Mouse (Mus musculus) gastrocnemius, postnatal 4 days (tissue): Measurements from ENCODE around the gene Me1. TPM values are rescaled to one million over a fixed set of nuclear protein-coding genes. Genes with fewer than 3 reads are reported as not detected.
A peak's percentile ranks its signal among the peaks of the same experiment; 100 is the strongest.

Experiments used
- DNase-seq, 2 experiments: peaks; one replicate each; pipeline ENCODE4 v3.0.0; 2021 to 2022; ENCODE audit warnings: low spot score in 2 of 2, mixed read lengths in 2 of 2
- long read RNA-seq, 2 experiments: library from polyadenylated mRNA; stranded (forward); transcript quantifications; one replicate each; pipeline ENCODE4 v2.0.0; 2021
- total RNA-seq, 2 experiments: library from RNA; stranded (reverse); gene quantifications; 2 replicates each; pipeline ENCODE4 v1.2.3; 2021

The Me1 gene
- 10 to 100 TPM; 20.5 to 24.0 TPM for total RNA-seq
- long read RNA-seq, experiment 1, transcript Me1-201 (14 exons, 3,288 nt) = major isoform, 40 of 40 reads
- long read RNA-seq, experiment 1, partial matches to known transcripts = 0 of 40 reads
- long read RNA-seq, experiment 1, other reads (novel, unspliced or antisense) = 0 of 40 reads
- long read RNA-seq, experiment 2, transcript Me1-201 (14 exons, 3,288 nt) = major isoform, 44 of 49 reads
- long read RNA-seq, experiment 2, partial matches to known transcripts = 2 of 49 reads
- long read RNA-seq, experiment 2, other reads (novel, unspliced or antisense) = 3 of 49 reads

DNA sequence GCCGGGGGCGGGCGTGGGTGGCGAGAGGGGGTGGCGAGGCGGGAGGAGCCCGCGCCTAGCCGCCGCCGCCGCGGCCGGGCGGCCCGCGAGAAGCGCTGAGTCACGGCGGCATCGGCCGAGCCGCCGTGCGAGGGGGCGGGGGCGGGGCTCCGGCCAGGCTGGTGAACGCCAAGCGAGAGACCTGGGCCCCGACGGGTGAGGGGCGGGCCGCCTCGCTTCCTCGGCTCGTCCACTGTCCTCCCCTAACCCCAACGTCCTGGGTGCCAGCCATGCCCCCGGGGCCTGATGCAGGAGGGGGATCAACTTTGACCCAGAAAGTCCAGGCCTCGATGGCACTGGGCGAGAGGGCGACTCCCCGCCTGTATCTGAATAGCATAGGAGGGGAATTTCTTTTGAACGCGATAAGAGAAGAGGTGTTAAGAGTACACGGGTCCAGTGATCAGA, at the start of gene Me1:
Gene Me1 (minus strand): TSS at position 136 of the 444 bp plus-strand sequence.
- peak; percentile 24 to 35 for DNase-seq

DNA sequence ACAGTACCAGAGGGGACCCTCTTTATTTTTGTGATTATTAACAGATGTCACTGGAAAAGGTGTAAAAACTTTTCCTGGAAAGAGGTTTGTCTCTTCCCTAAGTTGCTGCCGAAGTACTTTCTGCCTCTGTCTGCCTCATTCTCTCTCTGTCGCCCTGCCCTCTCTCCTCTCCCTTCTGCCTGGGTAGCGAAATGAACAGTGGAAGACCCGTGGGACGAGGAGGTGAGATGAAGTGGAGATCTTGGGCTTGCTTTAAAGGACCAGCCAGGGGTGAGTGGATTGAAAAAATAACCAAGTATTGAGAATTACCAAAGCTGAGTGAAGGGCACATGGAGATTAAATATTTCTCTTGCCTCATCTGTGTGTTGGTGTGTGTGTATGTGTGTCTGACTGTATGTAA, 48.3 kb upstream of the Me1 start:
- no peak for DNase-seq

DNA sequence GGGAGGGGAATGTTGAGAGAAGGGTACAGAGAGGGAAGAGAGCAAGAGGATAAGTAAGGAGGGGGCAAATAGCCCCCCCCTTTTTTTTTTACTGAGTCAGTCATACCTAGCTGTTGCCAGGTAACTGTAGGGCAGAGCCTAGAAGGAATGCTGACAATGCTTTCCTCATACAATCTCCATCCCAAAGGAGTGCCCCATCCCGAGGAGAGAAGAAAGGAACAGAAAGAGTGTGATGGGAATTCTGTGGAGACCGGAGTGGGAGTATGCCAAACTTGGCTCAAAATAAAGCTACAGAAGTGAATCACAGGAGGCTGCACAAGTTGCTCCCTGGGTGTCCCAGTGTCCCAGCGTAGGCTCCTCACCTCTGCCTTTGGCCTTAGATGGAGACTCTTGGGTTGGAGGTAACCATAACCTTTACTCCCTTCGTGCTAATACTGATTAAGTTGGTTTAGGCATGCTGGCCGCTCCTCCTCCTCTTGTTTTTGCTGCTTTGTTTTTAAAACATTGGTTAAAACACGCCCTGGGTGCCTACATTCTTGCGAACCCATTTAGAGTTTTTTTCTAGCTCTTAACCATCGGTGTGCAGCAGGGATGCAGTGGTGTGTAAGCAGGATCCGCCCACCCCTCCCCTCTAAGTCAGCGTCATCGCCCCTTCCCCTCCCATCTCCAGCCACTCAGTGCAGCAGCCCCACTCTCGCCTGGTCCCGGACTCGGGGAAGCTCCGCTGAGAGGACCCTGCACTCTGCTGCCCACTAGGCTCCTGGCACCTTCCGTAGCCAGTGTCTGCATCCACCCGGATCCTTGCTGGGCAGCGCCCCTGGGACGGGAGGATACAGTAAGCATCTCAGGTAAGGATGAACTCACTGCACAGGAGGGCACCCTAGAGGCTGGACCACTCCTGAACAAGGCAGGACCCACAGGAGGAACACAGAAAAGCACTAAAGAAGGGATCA, 47.5 kb upstream of the Me1 start, which contains the start of gene Prss35:
Gene Prss35 (plus strand): TSS at position 691 of the 953 bp plus-strand sequence.
- peak; percentile 20 to 34 for DNase-seq

DNA sequence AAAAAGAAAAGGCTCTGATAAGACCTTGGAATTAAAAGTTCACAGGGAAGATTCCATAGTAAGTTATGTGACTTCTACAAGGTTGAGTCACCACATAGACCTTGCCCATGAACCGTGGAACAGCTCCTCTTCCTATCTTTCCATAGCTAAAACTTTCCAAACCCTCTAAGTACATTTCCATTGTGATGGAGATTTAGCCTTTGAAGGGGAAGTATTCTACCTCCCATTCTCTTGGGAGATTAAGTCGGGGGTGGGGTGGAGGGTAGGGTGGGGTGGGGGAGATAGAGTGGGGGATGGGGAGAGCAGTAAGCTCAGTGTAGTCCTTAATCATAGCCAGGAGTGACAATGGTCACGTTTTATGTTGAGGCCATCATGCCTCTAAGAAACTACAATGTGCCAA, 44.2 kb upstream of the Me1 start:
- no peak for DNase-seq

DNA sequence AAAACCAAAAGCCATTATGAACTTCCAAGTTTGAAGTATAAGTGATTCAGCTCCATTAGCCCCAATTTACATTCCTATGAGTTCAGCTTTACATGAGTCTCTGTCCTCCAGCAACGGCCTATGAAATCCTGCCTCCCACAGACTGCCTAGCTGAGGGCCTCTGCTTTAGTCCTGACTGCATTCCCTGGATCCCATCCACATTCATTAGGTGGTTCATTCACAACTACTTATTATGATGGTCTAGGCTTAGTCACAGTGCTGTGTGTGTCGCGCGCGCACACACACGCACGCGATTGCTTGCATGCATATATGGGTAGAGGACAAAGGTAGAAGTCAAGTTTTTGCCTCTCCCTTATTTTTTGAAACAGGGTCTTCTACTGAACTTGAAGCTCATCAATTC, 43.0 kb upstream of the Me1 start:
- DNase-seq = no peak

DNA sequence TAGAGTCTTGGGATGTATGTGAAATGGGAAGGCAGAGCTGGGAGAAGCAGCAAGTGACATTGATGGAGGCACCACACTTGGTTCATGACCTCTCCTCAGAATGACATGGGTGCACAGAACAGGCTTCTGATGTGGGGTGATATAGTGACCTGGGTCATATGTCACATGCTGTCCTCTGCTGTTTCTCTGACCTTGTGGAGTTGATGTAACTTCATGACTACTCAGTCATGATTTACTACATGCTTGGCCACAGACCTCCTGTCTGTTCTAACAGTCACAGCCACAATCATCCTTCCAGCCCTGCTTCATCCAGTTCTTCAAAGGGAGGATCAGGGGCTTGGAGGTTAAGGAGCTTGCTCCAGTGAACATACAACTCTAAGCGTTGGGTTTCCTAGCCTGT, 42.3 kb upstream of the Me1 start:
- DNase-seq = no peak

DNA sequence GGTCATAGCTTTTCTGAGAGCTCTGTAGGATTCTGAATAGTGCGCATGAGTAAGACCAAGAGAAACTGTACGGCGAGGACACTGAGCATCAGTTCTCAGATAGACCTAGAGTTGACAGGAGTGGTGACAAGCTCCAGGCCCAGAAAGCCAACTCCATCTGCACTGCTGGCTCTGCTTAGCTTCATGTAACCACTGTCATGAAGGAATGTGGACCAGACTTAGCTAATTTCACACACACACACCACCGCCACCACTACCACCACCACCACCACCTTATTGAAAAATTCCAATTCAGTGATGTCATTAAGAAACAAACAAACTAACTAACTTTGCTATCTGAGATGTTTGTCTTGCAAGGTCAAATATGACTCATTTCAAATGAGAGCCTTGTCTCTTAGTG, 41.2 kb upstream of the Me1 start:
- DNase-seq = no peak

DNA sequence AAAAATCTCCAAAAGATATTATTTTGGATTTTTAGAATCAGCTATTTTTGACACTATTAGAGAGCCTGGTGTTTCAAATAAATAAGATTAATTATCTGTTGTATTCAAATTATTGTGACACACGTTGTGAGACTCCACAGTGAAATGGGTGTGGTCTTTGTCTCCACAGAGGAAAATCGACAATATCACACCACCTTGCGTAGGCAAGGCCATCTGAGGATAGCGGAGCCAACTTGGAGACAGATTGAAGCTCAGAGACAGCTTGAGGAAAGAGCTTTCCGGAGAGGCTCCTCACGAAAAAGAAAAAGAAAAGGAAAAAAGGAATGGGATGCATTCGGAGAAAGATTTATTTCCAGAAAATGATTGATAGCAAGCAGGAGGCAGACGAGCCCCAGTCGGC, 39.0 kb upstream of the Me1 start:
- no peak for DNase-seq

DNA sequence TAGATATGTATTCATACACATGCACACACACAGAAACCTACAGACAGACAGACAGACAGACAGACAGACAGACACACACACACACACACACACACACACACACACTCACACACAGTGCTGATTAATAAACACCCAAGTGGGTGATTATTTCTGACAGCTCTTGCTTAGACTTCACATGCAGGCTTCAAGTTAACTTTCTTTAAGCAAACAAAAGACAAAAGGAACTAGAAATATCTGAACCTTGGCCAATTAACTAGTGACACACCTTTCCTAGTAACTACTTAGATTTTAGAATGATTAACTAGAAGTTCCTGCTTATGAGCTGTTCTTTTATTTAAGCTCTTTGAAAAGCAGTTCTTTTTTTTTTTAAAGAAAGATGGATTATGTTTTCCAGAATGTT, 38.6 kb upstream of the Me1 start:
- DNase-seq = no peak

DNA sequence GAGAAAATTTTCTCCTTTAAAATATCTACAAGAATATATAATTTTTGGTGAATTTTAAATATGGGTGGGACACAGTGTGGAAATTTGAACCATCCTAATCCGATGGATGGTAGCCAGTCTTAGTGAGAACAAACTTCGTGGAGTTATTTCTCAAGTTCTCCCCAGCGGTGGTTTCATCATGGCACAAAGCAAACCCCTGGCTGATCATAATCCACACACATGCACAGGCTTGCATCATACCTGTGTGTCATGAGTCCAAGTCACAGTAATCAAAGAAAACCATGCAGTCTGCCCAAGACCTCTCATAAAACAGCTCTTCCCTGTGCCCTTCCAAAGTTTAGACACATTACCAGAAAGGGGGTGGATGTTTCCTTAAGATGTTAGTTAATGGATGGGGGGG, 34.1 kb upstream of the Me1 start:
- DNase-seq = no peak

DNA sequence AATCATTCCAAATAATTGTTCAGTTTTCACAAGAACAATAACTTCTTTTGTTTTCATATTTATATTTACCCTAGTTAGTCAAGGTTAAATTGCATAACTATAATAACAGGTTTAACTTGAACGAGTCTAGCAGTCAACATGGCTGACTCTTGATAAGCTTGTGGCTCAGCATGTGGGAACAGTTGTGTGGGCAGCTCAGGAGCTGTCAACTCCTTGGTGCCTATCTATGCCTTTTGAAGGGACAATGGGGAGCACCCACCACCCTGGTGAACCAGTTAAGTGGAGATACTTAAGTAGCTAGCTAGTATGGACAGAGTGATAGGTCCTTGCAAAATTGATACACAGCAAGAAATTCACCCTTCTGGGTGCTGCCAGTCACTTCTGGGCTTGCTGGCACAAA, 33.3 kb upstream of the Me1 start:
- DNase-seq = no peak

DNA sequence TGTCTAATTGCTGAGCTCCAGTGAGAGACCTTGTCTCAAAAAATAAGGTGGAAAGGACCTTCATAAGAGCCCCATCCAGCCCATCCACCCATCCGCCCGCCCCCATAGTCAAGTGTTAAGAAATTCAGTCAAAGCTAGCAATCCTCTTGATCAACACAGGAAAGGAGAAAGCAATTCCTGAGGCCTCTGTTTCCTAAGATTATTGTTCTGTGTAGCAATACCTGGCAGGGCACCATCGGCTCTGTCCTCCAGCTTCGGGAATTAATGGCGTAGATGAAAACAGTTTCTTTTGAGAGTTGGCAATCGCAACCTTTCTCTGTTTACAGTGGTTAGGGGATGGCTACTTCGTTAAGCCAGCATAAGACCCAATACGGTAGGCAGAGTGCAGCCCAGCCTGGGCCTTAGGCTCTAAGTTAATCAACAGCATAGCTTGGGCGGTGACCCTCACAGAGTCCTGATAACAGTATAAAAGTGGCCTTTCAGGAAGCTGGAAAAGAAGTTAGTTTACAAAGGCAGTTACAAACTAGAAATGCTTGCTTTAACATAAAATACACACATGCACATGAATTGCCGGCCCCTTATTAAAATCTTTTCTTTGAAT, 32.6 kb upstream of the Me1 start:
- no peak for DNase-seq

DNA sequence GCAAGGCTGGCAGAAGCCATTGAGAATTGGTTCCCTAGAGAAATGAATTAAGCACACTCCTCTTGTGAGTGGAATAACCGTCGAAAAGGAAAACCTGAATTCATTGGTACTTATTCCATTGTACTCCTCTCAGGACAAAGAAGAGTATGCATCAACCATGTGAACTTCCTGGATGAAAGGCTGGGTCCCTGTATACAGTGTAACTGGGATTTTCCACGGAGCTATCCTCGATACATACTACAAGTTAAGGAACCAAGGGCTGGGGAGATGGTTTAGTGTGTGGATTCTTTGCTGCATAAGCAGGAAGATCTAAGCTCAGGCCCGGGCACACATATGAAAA, 30.6 kb upstream of the Me1 start:
- no peak for DNase-seq

DNA sequence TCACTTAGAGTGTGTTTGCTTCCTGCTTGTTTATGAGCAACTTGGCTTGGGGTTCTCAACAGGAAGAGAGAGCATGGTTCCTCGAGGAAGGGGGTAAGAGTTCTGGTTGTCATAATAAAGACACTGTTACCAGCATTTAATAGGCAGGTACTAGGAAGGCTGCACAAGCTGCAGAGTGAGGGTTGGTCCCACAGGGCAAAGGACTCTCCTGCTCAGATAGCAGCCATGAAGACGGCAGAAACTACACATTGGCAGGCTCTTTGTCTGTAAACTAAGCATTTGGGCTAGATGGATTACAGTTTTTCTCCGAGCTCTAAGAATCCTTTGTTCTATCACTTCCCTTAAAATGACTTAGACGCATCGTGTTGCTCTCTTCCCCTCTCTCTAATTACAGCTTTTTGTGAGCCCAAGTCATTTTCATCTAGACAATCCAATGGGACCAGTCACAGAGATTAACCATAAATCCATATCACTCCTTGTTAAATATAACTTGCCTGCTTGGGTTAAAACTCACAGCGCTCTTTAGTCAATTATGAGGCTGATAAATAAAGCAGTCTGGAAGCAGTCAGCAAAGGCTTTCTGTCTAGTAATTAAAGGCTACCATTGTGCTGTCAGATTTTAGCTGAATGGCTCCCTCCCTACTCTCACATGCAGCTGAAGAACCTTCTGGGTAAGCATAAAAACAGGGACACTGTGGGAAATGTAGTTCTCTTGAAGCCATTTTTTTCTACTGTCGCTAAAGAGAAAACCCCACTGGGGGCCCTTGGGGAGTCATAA, 30.0 kb upstream of the Me1 start:
- no peak for DNase-seq

DNA sequence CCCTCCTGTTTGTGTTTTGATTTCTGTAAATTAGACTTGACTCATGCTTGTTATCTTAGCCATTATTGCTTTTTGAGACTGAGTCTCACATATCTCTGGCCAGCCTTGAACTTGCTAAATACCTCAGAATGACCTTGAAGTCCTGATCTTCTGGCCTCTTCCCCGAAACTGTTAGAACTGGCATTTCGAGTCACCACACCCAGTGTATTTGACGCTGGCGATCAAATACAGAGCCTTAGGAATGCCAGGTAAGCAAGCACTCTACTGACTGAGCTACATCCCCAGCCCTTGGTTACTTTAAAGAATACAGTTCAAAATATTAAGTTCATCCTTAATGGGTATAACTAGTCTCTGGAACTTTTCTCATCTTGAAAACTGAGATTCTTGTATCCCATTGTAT, 29.3 kb upstream of the Me1 start:
- no peak for DNase-seq

DNA sequence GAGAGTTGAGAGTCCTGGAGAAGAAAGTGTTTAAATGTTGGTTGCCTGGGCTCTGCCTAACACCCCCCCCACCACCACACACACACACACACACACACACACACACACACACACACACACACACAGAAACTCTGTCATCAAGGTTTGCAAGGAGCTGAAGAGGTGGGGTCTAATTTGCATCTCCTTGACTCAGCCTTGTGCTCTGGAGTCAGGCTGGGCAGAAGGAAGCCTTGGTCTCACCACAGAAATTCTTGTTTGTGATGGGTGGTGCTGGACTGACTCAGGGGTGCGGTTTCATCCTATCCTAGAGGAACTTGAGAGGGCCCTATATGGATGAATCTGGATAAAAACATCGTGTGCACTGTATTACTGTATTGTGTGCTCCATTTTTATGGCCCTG, 25.0 kb upstream of the Me1 start:
- DNase-seq = no peak

DNA sequence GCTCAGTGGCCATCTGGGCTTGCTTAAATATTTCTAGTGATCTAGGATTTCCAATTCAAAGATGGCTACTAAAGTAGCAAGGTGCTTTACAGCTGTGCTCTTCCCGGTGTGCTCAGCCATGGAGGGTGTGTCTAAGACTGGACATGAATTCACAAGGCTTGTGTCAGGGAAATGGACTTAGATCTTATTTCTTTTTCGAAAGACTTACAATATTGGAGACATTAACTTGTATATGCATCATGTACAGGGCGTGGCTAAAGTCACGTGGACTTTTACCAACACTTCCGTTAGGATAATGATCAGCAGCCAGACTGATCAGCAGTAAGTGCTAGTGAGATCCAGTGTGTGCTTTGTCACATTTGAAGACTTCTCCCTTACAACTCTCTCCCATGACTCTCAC, 24.5 kb upstream of the Me1 start:
- no peak for DNase-seq

DNA sequence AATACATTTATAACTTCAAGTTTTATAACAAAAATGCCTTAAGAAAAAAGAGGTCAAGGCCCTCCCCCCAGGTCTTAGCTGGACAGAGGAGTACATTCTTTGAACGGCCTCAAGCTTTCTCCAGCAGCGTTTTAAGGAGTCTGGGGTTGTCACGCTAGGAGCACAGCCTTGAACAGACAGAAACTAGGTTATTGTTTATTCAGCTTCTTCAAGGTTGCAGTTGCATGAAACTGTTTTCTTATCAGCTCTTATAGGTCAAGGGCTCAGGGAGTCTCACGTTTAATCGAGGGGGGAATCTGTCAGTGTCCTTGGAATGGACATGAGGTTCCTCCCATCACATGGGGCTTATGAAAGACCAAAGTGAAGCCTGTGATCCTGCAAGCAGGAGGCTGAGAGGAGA, 21.4 kb upstream of the Me1 start:
- no peak for DNase-seq

DNA sequence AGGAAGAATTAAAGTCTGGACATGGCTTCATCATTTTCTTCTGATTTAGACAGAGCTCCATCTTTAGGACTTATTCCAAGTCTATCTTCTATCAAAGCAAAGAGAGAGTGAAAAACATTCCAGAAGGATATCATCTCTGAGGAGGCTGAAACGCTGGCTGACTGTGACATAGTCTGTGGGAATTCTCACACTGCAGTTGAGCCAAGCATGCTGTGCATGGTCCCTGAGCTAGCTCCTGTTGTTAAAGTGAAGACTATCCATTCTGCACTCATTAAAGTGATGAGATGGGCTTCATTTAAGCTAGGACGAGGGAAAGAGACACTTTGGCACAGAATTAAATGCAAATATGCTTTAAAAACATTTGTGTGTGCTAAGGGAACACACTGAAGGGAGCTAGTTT, 20.8 kb upstream of the Me1 start:
- DNase-seq = no peak

DNA sequence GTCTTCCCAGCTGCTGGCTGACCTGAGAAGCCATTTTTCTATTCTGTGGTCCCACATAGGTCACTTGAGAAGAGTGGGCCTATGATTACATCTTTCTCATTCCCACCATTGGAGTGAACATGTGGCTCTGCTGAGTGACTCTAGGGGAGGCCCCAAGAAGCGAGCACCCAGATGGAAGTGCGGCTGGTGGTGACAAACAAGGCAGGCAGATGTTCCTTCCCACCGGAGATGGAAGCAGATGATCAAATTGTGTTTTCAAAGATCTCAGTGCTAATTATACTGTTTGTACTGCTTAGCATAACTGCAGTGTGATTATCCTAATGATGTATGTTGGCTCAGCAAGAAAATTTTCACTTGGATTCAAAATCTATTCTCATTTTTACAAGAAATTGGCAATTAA, 18.3 kb upstream of the Me1 start:
- DNase-seq = no peak

DNA sequence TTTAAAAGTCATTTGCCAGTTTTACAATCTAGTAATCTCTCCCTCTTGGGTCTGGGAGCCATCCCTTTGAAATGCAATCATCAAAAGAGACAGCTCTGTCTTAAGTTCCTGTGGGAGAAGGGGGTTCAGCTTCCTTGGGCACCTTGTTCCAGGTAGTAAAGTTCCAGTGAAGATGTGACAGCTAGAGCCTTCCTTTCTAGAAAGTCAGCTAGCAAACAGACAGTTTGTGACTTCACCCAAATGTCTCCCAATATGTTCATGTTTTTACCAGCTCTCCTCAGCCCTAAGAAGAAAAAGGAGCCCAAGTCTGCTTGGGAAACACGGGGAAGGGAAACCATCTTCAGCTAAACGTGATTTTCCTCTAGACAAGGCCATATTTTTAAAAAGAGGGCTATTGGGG, 16.9 kb upstream of the Me1 start:
- DNase-seq = no peak
